Mouse (Mus musculus) 3T3-L1 (cell line): Measurements from ENCODE around the gene Cym.

Source experiments
- DNase-seq: peaks from one replicate; pipeline ENCODE4 v3.0.0-alpha.2; 2015; ENCODE audit warnings: low read depth, low spot score

Gene Cym

GRCm38 (mm10) chr3:107169552-107169951 is 52.0 kb downstream of the Cym start:
- DNase-seq: no peak

- DNase-seq: no peak
Observed at GRCm38 (mm10) chr3:107162741-107163140, 58.8 kb downstream of the Cym start.
